Mouse (Mus musculus) testis, postnatal 10 days (tissue): ENCODE data around the gene Hmbs.
"Not testable (repeated sequence)": the region's sequence is repeated elsewhere in the genome, so short reads cannot be mapped to it uniquely, and the experiment has no call there.

Source experiments
- DNase-seq: peaks from one replicate; pipeline ENCODE4 v3.0.0; 2021; ENCODE audit warnings: low spot score

The Hmbs gene

DNA sequence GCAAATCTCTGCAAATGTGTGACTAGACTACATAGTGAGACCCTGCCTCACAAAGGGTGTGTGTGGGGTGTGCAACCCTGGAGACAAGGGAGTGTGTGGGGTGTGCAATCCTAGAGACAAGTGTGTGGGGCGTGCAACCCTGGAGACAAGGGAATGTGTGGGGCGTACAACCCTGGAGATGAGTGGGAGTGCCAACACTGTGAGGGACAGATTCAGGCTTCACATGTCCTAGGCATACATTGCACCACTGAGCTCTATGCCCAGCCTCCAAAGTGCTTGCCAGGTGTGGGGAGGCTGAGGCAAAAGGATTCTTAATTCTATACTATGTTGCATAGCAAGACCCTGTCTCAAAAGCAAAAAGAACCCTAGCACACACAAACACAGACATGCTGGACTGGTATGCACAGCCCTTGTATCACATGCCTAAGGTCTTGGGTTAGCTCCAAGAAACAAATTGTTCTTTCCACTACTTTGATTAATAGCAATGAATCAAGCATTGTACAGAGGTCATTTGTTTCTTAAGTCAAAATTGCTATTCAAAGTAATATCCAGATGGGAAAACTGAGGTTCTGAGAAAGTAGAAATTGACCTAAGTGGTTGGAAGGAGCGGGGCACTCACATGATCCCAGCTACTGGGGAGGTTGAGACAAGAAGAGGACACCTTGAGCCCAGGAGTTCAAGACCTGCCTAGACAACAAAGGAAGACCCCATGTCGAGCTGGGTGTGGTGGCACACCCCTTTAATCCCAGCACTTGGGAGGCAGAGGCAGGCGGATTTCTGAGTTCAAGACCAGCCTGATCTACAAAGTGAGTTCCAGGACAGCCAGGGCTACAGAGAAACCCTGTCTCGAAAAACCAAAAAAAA lies 1.8 kb upstream of the Hmbs start:
- no peak for DNase-seq

DNA sequence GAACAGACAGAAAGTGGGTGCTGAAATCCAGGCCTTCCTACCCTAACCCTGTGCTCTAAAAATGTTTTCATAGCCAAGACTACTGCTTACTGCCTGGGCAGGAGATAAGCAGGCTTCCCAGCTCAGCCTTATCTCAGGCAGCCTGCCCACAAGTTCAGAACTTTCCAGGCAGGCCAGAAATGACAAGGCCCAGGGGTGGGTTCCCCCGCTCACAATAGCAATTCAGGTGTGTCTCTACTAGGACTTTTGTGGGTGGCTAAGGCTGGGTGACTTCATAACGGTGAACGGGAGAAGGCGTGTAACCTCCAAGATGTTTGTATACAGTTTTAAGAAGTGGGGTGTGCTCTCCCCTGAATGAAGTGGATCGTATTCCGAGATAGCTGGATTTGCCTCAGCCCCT lies 738 bp downstream of the Hmbs start:
- DNase-seq, result no peak

DNA sequence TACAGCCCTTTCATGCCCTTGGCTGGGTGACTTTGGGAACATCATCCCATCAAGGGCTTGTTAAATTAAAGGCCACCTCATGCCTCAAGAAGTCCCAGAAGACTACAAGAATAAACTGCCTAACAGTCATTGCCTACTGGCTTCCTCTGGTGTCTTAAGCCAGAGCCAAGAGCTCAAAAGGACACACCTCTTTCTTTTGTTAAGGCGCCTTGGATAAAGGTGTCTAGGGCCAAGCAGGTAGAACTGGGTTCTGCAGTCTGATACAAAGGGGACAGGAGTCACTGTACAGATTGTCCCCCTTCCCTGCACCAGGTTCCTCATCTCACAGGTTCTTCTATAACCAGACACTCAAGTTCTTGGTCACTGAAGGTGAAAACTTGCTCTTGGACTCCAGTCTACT lies 1.4 kb downstream of the Hmbs start:
- no peak for DNase-seq

DNA sequence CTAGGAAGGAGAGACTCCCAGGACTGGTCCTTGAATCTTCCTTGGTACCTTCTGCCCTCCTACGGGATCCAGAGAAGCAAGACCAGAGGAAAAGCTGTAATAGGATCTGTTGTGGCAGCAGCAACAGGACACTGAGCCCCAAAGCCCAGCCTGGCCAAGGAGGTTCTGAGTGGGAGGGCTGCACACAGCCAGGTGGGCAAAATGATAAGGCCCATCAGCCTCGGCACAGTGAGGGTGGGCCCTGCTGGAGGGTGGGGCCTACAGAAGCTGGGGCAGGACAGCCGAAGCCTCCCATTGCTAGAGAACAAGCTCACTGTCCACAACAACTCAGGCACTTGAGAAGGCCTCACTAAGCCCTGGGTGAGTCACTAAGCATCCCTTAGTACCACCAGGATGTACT lies 1.9 kb downstream of the Hmbs start:
- DNase-seq, result no peak

DNA sequence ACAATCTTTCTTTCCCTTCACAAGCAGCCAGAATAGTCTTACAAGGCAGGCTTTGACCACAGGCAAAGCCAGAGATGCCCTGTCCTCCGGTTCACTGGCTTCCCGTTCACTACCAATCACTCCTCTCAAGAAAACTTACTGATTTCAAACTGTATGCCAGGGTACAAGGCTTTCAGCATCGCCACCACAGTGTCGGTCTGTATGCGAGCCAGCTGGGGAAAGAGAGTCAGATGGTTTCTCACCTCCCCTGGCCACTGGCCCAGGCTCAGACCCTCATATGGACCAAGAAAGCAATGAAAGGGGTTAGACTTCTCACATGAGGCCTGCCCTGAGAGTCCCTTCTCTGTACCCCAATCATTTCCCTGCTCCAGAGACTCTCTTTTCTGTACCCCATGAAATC lies 2.5 kb downstream of the Hmbs start:
- DNase-seq, result no peak

DNA sequence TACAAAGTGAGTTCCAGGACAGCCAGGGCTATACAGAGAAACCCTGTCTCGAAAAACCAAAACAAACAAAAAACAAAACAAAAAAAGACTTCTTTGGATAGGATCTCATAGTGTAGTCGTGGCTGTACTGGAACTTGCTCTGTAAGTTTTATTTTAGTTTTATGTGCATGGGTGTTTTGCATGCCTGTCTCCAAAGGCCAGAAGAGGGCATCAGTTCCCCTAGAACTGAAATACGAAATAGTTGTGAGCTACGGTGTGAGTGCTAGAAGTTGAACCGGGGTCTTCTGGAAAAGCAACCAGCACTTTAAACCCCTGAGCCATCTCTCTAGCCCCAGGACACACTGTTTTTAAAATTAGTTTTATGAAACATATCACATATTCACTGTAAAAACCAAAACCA lies 5.5 kb downstream of the Hmbs start:
- no peak for DNase-seq

DNA sequence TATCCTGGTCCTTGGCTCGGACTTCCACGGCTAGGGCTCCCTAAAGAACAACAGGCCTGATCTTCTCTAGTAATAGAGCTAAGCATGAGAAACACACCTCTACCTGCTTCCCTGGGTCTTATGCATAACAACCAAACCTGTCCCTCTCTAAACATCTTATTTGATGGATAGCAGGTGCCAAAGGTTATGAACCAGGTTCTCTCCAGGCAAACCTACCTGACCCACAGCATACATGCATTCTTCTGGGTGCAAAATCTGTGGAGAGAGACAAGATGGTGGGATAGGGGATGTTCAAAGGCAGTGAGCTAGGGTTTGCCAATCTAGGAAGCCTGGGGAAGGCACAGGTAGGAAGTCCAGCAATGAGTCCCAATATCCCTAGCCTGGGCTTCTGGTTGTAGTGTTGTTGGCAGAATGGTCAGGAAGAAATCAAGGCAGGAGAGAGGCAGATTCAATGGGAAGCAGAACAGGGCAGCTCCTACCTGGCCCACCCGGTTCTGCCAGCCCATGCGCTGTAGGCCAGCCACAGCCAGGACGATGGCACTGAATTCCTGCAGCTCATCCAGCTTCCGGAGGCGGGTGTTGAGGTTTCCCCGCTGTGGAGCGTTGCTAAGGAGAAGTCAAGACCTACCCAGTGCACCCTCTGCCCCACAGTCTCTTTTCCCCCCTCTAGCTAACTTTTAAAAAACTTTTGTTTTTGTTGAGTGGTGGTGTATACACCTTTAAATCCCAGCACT lies 6.4 kb downstream of the Hmbs start:
- no peak for DNase-seq

DNA sequence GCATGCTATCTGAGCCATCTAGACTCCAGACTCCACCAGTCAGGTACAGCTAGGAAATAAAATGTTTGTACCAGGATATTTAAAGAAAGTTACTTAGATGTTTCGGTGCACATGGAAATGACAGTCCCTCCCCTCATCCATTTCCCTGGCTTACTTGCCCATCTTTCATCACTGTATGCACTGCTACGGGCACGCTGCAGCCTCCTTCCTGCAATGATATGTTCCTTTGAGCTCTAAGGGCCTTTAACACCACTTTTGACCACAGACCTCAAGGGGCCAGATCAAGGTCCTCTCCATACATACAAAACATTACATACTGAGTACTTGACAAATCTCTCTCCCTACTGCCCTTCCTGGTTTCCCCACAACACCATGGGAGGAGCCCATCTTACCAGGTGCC lies 7.1 kb downstream of the Hmbs start:
- no peak for DNase-seq

DNA sequence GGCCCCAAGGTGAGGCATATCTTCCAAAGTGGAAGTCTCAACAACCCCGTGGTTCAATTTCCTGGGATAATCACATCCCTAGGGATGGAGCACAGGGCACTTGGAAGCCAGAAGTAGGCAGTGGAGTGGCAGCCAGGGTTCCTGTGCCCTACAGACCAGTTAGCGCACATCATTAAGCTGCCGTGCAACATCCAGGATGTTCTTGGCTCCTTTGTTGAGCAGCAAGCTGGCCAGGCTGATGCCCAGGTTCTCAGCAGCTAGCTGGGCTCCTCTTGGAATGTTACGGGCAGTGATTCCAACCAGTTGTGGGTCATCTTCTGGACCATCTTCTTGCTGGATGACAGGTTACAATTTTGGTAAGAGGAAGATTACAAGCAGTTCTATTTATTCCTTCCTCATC lies 7.5 kb downstream of the Hmbs start:
- DNase-seq, result not testable (repeated sequence)

DNA sequence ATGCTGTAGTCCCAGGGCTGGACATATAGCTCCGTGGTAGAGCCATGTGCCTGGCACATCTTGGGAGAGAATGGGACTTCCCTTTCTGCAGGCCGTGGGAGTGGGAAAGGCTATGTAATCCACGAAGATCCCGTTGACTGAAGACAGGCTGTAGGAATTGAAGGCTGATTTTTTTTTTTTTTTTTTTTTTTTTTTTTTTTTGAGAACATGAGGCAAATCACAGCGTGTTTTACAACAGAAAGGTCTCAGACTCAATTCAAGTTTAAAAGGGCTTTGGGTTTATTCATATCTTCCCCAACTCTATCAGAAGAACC lies 8.0 kb downstream of the Hmbs start:
- no peak for DNase-seq

DNA sequence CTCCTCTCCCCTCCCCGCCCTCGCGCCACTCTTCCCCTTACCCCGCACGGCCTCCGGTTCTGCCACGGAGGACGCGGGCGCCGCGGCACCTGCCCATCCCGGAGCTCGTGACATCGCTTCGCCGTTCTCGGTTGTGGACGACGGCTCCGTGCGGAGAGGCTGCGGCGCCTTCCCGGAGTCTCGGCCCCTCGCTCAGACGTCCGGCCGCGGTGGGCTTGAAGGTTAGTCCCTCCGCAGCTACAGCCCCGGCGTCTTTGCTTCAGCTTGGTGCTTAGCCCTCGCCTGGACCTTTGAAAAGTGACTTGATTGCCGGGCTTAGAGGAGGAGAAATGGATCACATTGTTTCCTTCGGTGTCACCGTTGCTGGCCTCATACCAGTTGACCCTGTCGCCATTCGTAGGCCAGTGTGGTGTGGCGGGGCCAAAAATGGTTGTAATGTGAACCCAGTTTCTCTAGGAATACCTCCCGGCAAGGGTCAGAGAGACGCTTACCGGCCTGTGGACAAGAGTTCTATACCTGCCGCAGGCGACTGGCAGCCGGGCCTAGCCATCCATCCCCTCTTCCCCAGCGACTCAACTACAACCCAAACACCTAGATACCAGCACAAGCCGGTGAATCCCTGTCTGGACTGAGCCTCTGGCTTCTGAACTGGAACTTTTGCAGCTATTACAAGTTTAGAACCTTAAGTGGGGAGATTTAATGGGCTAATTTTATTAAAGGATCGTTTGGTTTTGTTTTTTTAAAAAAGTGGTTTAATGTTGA lies 8.5 kb downstream of the Hmbs start:
- peak; percentile 74 for DNase-seq

DNA sequence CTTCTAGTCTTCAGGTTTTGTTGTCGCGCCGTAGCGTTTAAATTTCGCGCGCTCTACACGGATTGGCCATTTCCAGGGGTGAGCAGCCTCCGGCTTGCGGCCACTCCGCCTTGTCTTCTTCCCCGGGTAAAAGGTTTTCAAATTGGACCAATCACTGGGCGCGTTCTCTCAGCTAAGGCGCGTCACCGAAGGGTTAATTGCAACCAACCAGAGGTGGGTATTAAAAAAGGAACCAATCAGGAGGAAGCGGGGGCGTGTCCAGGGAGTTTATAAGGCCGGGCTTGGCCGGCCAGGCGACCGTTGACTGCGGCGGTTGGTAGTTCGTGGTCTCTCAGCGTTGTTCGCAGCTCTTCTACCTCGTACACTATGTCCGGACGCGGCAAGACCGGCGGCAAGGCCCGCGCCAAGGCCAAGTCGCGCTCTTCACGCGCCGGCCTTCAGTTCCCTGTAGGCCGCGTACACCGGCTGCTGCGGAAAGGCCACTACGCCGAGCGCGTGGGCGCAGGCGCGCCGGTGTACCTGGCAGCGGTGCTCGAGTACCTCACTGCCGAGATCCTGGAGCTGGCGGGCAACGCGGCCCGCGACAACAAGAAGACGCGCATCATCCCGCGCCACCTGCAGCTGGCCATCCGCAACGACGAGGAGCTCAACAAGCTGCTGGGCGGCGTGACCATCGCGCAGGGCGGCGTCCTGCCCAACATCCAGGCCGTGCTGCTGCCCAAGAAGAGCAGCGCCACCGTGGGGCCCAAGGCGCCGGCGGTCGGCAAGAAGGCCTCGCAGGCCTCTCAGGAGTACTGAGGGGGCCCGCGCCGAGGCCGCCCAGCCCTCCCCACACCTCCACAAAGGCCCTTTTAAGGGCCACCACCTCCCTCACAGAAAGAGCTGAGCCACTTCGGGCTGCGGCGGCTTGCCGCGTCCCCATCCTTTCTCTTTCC lies 9.4 kb downstream of the Hmbs start, which contains the start of gene H2afx:
Gene H2afx (plus strand): TSS at position 299 of the 935 bp plus-strand sequence.
- DNase-seq, result peak; percentile 98

DNA sequence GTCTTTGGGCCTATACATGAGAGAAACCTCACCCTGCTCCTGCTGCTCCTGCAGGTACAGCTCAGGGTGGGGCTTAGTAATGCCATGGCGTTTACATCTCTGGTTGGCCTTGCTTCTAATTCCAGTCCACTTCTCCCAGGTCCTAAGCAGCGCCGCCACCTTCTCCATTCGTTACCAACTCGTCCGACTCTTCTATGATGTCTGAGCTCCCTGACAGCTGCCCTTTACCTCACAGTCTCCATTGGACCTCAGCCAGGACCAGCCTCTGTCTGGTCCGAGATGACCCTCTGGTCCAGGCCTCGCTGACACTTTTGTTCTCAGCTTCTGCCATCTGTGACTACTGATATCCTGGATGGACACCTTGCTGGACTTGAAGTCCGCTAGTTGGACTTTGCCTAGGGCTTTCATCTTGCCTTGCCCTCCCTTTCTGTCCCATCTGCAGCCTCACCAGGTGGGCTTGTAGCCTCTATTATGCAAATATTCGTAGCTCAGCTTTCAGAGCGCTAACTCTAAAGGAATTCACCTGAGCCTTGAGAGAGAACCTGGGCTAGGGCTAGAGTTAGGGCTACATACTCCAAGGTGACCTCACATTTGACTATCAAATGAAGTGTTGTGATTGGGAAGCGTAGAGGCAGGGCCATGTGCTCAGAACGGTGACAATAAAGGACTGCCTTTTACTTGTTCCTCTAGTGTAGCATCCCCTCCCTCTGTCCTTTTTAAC lies 10.9 kb downstream of the Hmbs start:
- no peak for DNase-seq

DNA sequence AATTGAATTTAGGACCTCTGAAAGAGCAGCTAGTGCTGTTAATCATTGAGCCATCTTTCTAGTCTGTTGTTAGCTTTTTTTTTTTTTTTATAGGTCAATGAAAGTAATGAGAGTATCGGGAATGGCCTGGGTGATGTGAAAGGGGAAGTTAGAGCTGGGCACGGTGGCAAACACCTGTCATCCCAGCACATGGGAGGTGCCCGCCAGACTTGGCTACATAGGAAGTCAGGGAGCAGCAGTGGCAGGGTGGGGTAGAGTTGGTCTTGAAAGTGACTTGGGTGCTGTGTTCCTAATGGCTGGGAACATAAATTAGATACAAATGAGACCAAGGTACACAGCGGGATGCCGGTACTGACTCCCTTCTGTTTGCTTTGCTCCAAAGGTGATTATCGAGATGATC lies 13.3 kb downstream of the Hmbs start:
- DNase-seq, result no peak

DNA sequence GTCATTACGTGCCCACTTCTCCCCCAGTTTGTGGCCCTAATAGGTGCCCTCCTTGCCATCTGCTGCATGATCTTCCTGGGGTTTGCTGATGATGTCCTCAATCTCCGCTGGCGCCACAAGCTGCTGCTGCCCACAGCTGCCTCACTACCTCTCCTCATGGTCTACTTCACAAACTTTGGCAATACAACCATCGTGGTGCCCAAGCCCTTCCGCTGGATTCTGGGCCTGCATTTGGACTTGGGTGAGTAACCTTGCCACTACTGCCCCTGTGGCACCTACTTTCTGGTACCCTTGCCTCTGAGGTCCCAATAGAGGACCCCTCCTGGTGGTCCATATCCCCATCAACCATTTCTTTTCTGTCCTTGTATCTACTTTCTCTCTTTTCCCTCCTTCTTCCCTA lies 16.1 kb downstream of the Hmbs start:
- DNase-seq, result no peak

DNA sequence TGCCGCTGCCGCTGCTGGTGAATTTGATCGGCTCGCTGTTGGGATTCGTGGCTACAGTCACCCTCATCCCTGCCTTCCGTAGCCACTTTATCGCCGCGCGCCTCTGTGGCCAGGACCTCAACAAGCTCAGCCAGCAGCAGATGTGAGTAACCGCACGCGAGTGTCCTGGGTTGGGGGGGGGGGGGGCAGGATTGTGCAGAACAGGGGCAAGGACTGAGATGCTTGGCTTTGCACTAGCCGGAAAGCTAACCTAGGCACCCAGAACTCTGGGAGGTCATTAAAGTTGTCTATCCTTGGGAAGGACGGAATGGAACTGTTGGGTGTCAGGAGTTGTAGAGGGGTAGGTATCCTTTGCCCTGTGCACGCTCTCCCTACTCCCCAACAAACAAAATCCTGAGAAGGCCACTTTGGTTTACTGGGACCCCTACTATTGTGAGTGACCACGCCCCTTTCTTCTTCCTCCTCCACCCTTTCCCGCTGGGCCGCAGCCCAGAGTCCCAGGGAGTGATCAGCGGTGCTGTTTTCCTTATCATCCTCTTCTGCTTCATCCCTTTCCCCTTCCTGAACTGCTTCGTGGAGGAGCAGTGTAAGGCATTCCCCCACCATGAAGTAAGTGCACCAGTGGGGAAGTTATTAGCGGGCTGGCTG lies 16.8 kb downstream of the Hmbs start:
- no peak for DNase-seq

DNA sequence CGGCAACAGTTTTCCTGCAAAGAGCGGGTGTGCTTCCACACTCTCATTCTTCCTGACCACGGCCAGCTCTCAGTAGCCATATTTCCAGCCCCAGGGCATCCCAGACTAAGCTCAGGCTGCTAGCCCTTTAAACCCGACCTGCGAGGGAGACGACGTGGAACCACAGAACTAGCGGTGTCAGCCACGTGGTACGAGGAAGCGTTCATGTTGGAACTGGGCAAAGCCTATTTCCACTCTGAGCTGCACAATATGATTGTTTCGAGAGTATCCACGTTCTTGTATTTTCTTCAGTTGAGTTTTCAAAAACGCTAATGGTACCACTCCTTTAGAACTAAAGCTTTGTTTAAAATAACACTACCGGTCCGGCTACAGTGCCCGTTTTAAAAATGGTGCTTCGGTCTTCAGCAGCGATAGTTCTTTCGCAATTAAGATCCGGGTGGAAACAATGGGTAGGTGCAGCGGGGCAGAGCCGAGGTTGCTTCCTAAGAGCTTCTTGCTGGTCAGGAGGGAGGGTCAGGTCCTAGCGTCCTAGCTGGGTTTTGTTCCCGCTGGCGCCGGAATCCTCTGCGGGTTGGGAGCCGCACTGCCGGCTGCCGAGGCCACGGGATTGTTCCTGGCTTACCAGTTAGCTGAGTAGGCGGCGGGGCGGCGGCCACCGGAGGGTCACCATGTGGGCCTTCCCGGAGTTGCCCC lies 17.5 kb downstream of the Hmbs start:
- DNase-seq, result peak; percentile 77

DNA sequence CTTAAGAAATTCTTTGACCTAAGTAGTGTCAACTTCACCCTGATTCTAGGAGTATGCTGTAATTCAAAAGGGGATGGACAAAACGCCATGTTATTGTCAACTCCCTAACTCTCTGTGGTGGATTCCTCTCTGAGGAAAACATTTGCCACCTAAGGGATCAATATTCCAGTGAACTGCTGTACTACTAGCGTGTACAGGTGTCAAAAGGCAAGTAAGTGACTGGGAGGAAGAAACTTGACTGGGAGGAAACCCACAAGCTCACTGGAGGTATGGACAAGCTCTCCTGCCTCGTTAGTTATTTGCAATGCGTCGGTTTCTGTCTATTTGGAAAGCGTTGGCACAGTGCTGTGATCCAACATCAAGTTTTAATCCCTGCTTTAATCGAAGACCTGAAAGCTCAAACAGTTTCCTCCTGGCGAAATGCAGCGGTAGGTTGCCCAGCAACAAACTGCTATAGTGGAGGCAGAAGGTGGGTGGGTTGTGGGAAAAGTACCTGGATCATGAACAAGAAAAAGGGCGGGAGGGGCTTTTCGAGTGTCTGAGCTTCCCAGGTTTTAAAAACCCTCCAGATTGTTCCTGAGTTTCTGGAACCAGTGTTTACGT lies 18.2 kb downstream of the Hmbs start, which contains the start of gene Dpagt1:
Gene Dpagt1 (plus strand): TSS at position 252 of the 603 bp plus-strand sequence.
- no peak for DNase-seq

DNA sequence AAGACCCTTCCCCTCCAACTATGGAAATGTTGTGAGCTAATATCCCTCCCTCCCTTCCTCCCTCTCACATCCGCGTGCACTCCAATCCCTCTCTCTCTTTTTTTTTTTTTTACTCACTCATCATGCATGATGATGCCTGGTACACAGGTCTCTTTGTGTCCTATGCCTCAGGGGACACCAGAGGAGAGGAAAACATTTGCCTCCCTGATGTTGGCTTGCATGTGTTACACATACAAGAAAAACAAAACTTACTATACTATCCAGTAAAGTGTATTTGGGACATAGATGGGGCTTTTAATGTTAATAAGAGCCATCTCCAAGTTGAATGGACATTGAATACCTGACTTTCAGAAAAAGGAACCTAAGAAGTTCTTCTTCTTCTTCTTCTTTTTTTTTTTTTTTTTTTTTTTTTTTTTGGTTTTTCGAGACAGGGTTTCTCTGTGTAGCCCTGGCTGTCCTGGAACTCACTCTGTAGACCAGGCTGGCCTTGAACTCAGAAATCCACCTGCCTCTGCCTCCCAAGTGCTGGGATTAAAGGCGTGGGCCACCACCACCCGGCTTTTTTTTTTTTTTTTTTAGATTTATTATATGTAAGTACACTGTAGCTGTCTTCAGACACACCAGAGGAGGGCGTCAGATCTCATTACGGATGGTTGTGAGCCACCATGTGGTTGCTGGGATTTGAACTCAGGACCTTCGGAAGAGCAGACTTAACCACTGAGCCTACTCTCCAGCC lies 18.8 kb downstream of the Hmbs start:
- not testable (repeated sequence) for DNase-seq
